Mouse (Mus musculus): ENCODE results near the gene Bpifa1. TPM values are rescaled to one million over a fixed set of nuclear protein-coding genes. Genes with fewer than 3 reads are reported as not detected.

The Bpifa1 gene
- polyA plus RNA-seq, 1 experiment: not detected

DNA sequence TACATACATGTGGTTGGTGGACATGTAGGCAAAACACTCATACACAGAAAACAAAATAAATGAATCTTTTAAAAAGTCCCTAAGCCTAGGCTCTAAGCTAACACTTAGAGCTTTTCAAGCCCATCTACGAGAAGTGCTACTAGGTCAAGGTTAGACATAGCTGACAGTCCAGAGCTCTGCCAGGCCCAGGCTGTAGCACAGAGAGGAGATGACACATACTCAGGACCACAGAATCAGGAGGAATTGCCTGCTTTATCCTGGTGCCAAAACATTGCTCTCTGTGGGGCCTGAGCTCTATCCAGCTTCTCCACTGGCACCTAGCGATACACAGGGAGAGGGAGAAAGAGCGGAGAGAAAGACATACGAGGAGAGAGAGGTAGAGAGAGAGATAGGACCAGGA lies 50.4 kb downstream of the Bpifa1 start:
- TF ChIP-seq POLR2A (IDR thresholded peaks at IDR 0.05; ENCODE audit: extremely low read depth, insufficient read depth, low read length): no peak
- no peak for TF ChIP-seq CTCF (IDR thresholded peaks at IDR 0.05; ENCODE audit: extremely low read depth, insufficient read depth, low read length)
- Histone ChIP-seq H3K4me1 (ENCODE audit: control insufficient read depth, insufficient read depth, low read length) (no peaks in the 10 kb centered on the region), H3K27ac (ENCODE audit: insufficient read depth, low read length) (no peak overlapping the region)

GRCm38 (mm10) chr2:154193994-154194504 lies 51.4 kb downstream of the Bpifa1 start:
- Histone ChIP-seq H3K4me1 (ENCODE audit: control insufficient read depth, insufficient read depth, low read length) (no peaks in the 10 kb centered on the region), H3K4me3 (ENCODE audit: insufficient read depth, low read length) (no peak overlapping the region), H3K27ac (ENCODE audit: insufficient read depth, low read length) (no peak overlapping the region)
- TF ChIP-seq CTCF (IDR thresholded peaks at IDR 0.05; ENCODE audit: extremely low read depth, insufficient read depth, low read length) (no peak), POLR2A (IDR thresholded peaks at IDR 0.05; ENCODE audit: extremely low read depth, insufficient read depth, low read length) (no peak)

More for the DNA sequence above, 50.4 kb downstream of the Bpifa1 start:
- H3K4me3 ChIP-seq (ENCODE audit: insufficient read depth, low read length): no peak overlapping the region

DNA sequence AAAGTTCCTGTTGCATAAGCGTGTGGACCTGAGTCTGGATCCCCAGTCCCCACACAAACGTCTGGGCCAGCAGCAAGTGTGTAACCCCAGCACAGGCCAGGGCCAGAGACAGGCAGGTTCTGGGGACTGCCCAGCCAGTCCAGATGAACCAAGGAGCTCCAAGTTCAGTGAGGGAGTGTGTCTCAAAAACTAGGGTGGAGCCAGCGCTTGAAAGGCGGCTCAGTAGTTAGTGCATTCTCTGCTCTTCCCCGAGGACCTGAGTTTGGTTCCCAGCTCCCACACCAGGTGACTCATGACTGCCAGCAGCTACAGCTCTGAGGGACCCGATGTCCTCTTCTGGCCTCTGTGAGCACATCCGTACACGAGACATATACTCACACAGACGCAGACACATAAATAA lies 54.4 kb downstream of the Bpifa1 start:
- no peak overlapping the region for H3K4me3 ChIP-seq (ENCODE audit: insufficient read depth, low read length)
- H3K4me1 ChIP-seq (ENCODE audit: control insufficient read depth, insufficient read depth, low read length): no peaks in the 10 kb centered on the region
- no peak overlapping the region for H3K27ac ChIP-seq (ENCODE audit: insufficient read depth, low read length)
- TF ChIP-seq CTCF (IDR thresholded peaks at IDR 0.05; ENCODE audit: extremely low read depth, insufficient read depth, low read length): no peak
- no peak for TF ChIP-seq POLR2A (IDR thresholded peaks at IDR 0.05; ENCODE audit: extremely low read depth, insufficient read depth, low read length)

Other genes with a start within 250 kb of the Bpifa1 start
- gene Bpifb6, start 242.5 kb upstream of the Bpifa1 start, polyA plus RNA-seq (2012; rRNA removed): not detected in 2 replicates
- not detected in 2 replicates for gene Bpifb3, start 224.7 kb upstream of the Bpifa1 start, polyA plus RNA-seq (2012; rRNA removed)
- gene Bpifb4, start 204.7 kb upstream of the Bpifa1 start, polyA plus RNA-seq (2012; rRNA removed): 0.08 TPM in 2 replicates
- gene Bpifa6, start 167.9 kb upstream of the Bpifa1 start, polyA plus RNA-seq (2012; rRNA removed): not detected in 2 replicates
- not detected in 2 replicates for gene Bpifa2, start 134.6 kb upstream of the Bpifa1 start, polyA plus RNA-seq (2012; rRNA removed)
- not detected in 2 replicates for gene Bpifa3, start 12.5 kb upstream of the Bpifa1 start, polyA plus RNA-seq (2012; rRNA removed)
- gene Bpifa5, start 19.7 kb downstream of the Bpifa1 start, polyA plus RNA-seq (2012; rRNA removed): not detected in 2 replicates
- 0.08 and 0.10 TPM in 2 replicates for gene Bpifb1, start 47.9 kb downstream of the Bpifa1 start, polyA plus RNA-seq (2012; rRNA removed)
- gene Bpifb5, start 80.9 kb downstream of the Bpifa1 start, polyA plus RNA-seq (2012; rRNA removed): 0.21 TPM in 1 of 2 replicates, not detected in the other
- not detected in 2 replicates for gene Bpifb9a, start 115.0 kb downstream of the Bpifa1 start, polyA plus RNA-seq (2012; rRNA removed)
- gene Bpifb9b, start 164.3 kb downstream of the Bpifa1 start, polyA plus RNA-seq (2012; rRNA removed): not detected in 2 replicates
- 14.9 and 17.7 TPM in 2 replicates for gene Cdk5rap1, start 230.1 kb downstream of the Bpifa1 start, polyA plus RNA-seq (2012; rRNA removed)

All from cortical plate, adult 2 months (tissue).